Mouse (Mus musculus) midbrain, embryonic 16.5 days (tissue): Measurements from ENCODE around the gene Zmynd8. TPM values are rescaled to one million over a fixed set of nuclear protein-coding genes. Genes with fewer than 3 reads are reported as not detected.

Source experiments
- ATAC-seq: fragments of 200-750 bp; cut with Nextera tagmentation; 2 replicates; pipeline ENCODE4 v1.8.0; 2017; ENCODE audit warnings: moderate TSS enrichment
- H3K27ac ChIP-seq: fragments of 300-500 bp; sonication (generic); 2 replicates; pipeline ENCODE4 v1.5.1; 2014; ENCODE audit warnings: mild to moderate bottlenecking, low read length, mixed read lengths
- H3K27me3 ChIP-seq: fragments of 300-500 bp; sonication (generic); 2 replicates; pipeline ENCODE4 v1.6.1; 2014; ENCODE audit warnings: low read depth, low read length, mixed read lengths; ENCODE audit not compliant: control insufficient read depth, insufficient read depth
- H3K36me3 ChIP-seq: fragments of 300-500 bp; sonication (generic); 2 replicates; pipeline ENCODE4 v1.6.1; 2014; ENCODE audit warnings: mild to moderate bottlenecking, low read length, moderate library complexity, mixed read lengths; ENCODE audit not compliant: control insufficient read depth, insufficient read depth
- H3K4me1 ChIP-seq: fragments of 300-500 bp; sonication (generic); 2 replicates; pipeline ENCODE4 v1.6.1; 2014; ENCODE audit warnings: mild to moderate bottlenecking, low read length, mixed read lengths; ENCODE audit not compliant: control insufficient read depth, insufficient read depth
- H3K4me2 ChIP-seq: fragments of 300-500 bp; sonication (generic); 2 replicates; pipeline ENCODE4 v1.6.1; 2014; ENCODE audit warnings: mild to moderate bottlenecking, low read length, mixed read lengths
- H3K4me3 ChIP-seq: fragments of 300-500 bp; sonication (generic); 2 replicates; pipeline ENCODE4 v1.5.1; 2014; ENCODE audit warnings: low read depth, mild to moderate bottlenecking, low read length, moderate library complexity, mixed read lengths
- H3K9ac ChIP-seq: fragments of 300-500 bp; sonication (generic); 2 replicates; pipeline ENCODE4 v1.6.1; 2014; ENCODE audit warnings: low read depth, low read length, mixed read lengths
- H3K9me3 ChIP-seq: fragments of 300-500 bp; sonication (generic); replicated peaks from 2 replicates; pipeline ENCODE4 v1.6.1; 2014; ENCODE audit warnings: mild to moderate bottlenecking, low read length, mixed read lengths; ENCODE audit not compliant: control insufficient read depth, poor library complexity, severe bottlenecking
- WGBS: fragments of 180-500 bp; shearing (Covaris S2); extraction: QIAGEN DNeasy Blood & Tissue Kit; methylation state at CpG from one replicate; pipeline ENCODE4 v1.1.7; 2014; 5-methylcytosine and 5-hydroxymethylcytosine counted together
- polyA plus RNA-seq: library from polyadenylated mRNA; unstranded; fragments of >200 nt; fragmentation: Nextera tagmentation; extraction: Ambion mirVana; gene quantifications from 2 replicates; pipeline ENCODE4 v1.2.1, GENCODE M21; 2015

The Zmynd8 gene
- polyA plus RNA-seq, 1 experiment from 2014 or later = 78.7 TPM

DNA sequence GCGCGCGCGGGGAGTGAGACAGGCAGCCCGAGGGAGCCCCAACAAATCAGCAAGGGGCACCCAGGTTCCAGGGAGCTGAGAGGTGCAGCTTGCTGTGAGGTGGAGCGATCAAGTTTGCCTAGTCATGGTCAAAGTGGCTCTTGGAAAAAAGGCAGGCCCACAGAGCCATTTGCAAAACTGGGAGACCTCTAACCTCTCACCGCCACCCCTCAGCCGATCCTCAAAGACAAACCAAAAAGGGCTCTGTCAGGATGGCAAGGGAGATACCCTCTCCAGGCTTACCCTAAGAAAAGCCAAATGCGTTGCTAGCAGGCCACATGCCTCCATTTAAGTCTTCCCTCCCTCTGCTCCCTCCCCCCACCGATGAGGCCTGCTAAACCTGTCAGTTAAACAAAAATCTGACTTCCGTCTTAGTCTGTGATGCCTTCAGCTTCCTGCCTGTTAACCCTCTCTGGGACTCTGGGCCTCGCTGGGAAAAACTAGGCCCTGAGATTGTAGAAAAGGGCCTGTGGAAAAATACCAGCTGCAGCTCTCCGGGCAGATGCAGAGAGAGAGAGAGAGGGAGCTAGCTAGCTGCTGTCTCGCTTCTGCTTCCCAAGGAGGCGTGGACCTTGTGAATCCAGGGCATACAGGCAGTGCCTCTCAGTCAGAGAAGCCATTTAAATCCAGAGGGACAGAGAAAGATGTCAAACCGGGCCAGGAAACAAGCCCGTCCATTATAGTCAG, 13.4 kb downstream of the Zmynd8 start:
- 4% methylated on average over 16 of the region's 17 CpGs for WGBS
- H3K9ac ChIP-seq = peak overlapping the region; percentile 68
- H3K36me3 ChIP-seq = no peaks in the 10 kb centered on the region
- peak overlapping the region; percentile 35 for H3K4me2 ChIP-seq
- ATAC-seq = peak; percentile 22
- H3K27me3 ChIP-seq = no peaks in the 10 kb centered on the region
- H3K9me3 ChIP-seq = no peaks in the 10 kb centered on the region
- H3K4me1 ChIP-seq = peaks cover 85% of the 10 kb centered on the region
- H3K4me3 ChIP-seq = no peak overlapping the region
- peak overlapping the region; percentile 100 for H3K27ac ChIP-seq

DNA sequence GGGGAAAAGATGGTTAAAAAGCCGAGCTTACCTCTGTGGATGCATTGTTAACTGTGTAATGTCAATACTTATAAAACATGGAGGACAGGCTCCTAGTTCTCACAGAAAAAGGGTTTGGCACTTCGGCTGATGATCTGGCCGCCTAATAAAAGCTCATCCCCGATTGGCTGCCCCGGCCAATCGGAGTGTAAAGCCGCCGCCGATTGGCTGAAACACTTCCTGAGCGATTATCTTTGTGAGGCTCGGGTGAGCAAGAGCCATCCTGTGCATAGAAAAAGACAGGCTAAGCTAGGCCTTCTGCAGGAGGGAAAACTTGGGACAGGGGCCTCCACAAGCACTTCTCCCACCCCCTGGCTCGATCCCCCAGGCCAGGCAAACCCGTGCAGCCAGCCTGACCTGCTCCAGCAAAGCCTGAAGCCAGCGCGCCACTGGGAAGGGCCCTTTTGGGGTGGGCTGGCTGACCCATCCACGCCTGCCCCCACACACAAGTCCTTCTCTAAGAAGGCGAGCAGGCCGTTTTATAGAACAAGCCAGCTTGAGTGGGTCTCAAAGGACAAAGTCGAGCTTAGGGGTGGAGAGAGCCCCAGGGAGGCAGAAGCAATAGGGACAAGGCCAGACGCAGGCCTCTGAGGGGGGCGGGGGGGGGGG, 14.1 kb downstream of the Zmynd8 start:
- ATAC-seq = peak; percentile 52
- H3K36me3 ChIP-seq = no peaks in the 10 kb centered on the region
- H3K4me2 ChIP-seq = peak overlapping the region; percentile 70
- peaks cover 92% of the 10 kb centered on the region for H3K4me1 ChIP-seq
- H3K9ac ChIP-seq = peak overlapping the region; percentile 71
- peak overlapping the region; percentile 36 for H3K4me3 ChIP-seq
- no peaks in the 10 kb centered on the region for H3K9me3 ChIP-seq
- 4% methylated on average over 20 of the region's 21 CpGs for WGBS
- no peaks in the 10 kb centered on the region for H3K27me3 ChIP-seq
- peak overlapping the region; percentile 100 for H3K27ac ChIP-seq

DNA sequence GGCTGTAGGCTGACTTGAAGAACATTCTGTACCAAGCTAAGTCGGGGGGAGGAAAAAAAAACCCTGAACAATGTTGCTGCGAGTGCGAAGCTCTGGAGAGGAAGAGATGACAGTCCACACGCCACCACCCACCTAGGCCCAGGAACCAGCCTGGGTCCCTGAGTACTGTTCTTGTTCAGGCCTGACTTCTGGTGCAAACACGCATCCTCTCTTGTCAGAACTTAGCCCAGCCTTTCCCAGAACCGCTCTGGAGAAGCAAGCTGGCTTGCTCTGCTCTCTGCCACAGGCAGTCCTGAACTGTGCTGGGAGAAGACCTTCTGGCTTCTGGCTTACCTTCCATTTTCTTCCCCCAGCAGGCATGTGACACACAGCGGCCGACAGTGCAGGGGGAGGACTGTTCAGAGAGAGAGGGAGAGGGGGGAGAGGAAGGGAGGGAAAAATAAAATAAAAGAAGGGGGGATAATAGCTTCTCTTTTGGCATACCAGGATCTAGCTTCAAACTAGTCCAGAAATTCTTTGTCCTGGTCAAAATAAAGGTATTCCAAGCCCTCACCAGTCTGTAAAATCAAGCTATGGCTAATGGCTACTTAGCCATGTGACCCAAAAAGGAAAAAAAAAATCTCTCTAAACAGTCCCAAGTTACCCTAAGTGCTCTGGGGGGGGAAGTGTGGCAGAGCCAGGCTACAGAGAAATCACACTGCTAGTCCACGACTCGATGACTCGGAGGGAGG, 14.8 kb downstream of the Zmynd8 start:
- 9% methylated on average over 11 of the region's 11 CpGs for WGBS
- Histone ChIP-seq H3K4me1 (peaks cover 94% of the 10 kb centered on the region), H3K27me3 (no peaks in the 10 kb centered on the region), H3K9ac (peak overlapping the region; percentile 71), H3K4me2 (peak overlapping the region; percentile 70), H3K4me3 (peak overlapping the region; percentile 36), H3K9me3 (no peaks in the 10 kb centered on the region), H3K36me3 (no peaks in the 10 kb centered on the region), H3K27ac (peak overlapping the region; percentile 100)
- ATAC-seq = no peak

DNA sequence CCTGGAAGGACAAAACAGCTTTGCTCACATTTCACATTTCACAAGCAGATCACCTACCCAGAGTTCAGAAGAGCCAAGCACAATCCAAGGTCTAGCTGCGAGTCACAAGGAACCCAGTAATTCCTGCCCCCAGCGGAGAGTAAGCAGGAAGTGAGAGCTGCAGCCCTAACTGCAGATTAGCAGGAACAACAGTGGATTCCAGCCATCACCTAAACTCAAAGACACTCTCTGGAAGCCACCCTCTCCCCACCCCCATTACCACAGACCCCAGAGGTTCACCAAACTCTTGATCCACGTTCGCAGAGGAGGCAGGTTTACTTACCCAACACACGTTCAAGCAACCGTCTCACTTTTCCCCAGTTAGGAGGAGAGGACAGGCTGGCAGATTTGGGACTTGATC, 15.8 kb downstream of the Zmynd8 start:
- Histone ChIP-seq H3K4me3 (peak overlapping the region; percentile 36), H3K36me3 (no peaks in the 10 kb centered on the region), H3K9ac (peak overlapping the region; percentile 71), H3K27me3 (no peaks in the 10 kb centered on the region), H3K4me2 (peak overlapping the region; percentile 70), H3K4me1 (peaks cover 91% of the 10 kb centered on the region), H3K27ac (peak overlapping the region; percentile 100), H3K9me3 (no peaks in the 10 kb centered on the region)
- 9% methylated on average over 6 of the region's 6 CpGs for WGBS
- ATAC-seq = no peak

DNA sequence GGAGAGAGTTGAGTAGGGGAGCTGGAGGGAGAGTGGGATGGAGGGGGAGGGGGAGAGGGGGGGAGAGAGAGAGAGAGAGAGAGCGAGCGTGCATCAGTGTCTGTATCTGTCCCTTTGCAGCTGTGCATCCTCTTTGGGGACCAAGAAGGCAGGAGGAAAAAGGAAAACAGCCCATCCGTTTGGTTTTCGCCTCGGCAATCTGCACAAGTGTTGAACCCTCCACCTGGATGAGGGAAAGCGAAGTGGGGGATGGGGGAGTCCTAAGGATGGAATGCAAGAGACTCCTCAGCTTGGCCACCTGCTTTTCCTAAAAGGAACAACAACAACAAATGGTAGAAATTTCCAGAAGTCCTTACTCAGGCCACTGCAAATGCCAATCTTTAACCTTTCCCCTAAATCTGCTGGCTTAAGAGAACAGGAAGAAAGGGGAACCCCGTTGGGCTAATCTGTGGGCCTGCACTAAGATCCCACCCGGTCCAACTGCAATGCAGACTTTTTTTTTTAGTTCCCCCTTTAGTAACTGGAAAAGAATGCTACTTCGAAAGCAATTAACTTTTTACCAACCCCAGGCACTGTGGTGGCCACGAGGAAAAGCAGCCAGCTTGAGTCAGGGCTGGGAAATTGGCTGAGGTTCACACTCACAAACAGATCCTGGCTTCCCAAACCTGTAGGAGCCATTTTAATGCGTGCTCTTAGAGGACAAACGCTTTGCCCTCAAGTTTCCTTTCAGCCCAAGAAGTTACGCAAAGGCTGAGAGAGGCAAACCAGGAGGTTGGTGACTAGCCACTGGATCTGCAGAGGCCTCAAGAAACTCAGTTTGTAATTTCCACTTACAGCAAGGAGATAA, 17.0 kb downstream of the Zmynd8 start:
- Histone ChIP-seq H3K9ac (peak overlapping the region; percentile 71), H3K4me2 (peak overlapping the region; percentile 70), H3K27me3 (no peaks in the 10 kb centered on the region), H3K4me1 (peaks cover 91% of the 10 kb centered on the region), H3K27ac (peak overlapping the region; percentile 100), H3K9me3 (no peaks in the 10 kb centered on the region), H3K36me3 (no peaks in the 10 kb centered on the region), H3K4me3 (peak overlapping the region; percentile 36)
- WGBS = 9% methylated on average over 13 of the region's 13 CpGs
- no peak for ATAC-seq

DNA sequence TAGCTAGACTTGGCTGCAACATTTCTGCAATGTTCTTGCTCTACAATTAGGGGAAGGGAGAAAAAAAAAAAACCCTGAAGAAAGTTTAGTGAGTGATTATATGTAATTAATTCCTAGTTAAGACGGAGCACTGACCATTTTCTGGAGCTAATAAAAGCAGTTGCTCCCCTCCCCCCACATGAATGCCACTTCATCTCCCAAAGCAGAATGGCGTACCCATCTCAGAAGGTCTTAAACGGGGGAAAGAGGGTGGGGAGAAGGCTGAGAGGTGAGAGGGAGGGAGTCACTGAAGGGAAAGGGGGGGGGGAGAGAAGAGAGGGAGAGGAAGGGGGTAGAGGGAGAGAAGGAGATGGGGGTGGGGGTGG, 17.6 kb downstream of the Zmynd8 start:
- H3K9ac ChIP-seq = peak overlapping the region; percentile 71
- no peaks in the 10 kb centered on the region for H3K9me3 ChIP-seq
- no peak for ATAC-seq
- H3K27me3 ChIP-seq = no peaks in the 10 kb centered on the region
- no peaks in the 10 kb centered on the region for H3K36me3 ChIP-seq
- peaks cover 91% of the 10 kb centered on the region for H3K4me1 ChIP-seq
- H3K4me2 ChIP-seq = peak overlapping the region; percentile 70
- H3K4me3 ChIP-seq = peak overlapping the region; percentile 36
- WGBS = 3% methylated on average over 3 of the region's 3 CpGs
- H3K27ac ChIP-seq = peak overlapping the region; percentile 100

DNA sequence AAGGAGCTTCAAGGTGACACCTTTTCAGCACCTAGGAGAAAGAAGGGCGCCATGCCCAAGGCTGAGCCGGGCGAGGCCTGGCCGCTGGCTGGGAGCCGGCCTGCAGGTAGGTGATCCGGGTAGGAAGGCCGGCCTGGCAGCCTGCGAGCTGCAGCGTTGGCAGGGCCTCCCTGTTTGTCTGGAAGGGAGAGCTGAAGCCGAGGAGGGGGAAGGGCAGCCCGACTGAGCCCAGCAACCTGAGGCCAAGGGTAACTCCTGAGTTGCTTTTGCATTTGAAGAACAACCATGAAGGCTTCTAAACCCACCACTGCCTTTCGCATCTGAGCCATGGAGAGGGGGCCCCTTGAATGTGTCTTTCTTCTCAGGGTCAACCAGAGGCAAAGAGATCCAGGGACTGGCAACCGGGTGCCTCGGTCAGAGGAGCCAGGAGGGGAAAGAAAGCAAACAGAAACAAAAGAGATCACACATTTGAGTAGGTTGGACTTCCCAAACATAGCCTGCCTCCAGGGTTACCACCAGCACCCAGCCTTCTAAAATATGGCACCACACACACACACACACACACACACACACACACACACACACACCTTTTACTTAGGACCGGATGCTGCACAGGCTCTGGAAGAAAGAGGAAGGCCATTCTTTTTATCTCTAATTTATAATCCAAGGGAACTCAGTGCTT, 18.2 kb downstream of the Zmynd8 start:
- peaks cover 91% of the 10 kb centered on the region for H3K4me1 ChIP-seq
- ATAC-seq = no peak
- WGBS = 4% methylated on average over 15 of the region's 15 CpGs
- no peaks in the 10 kb centered on the region for H3K36me3 ChIP-seq
- peak overlapping the region; percentile 36 for H3K4me3 ChIP-seq
- H3K27me3 ChIP-seq = no peaks in the 10 kb centered on the region
- H3K9ac ChIP-seq = peak overlapping the region; percentile 71
- peak overlapping the region; percentile 70 for H3K4me2 ChIP-seq
- no peaks in the 10 kb centered on the region for H3K9me3 ChIP-seq
- peak overlapping the region; percentile 100 for H3K27ac ChIP-seq
